Mouse (Mus musculus) left cerebral cortex, postnatal 25 days (tissue): Measurements from ENCODE around the gene Gspt1. TPM values are rescaled to one million over a fixed set of nuclear protein-coding genes. Genes with fewer than 3 reads are reported as not detected.

Experiments
- DNase-seq, 2 experiments: peaks; one replicate each; pipeline ENCODE4 v3.0.0; 2022; ENCODE audit warnings: low spot score in 2 of 2, mixed read lengths in 1 of 2
- intact Hi-C: fragments of 180-260 bp; cut with DNase I; formaldehyde crosslinking; loops from one replicate; pipeline ENCODE4 v1.15.1; 2025
- total RNA-seq, 2 experiments: library from RNA; stranded (reverse); gene quantifications; 2 replicates each; pipeline ENCODE4 v1.2.3; 2021

The Gspt1 gene
- total RNA-seq, 2 experiments from 2014 or later = 84.4 to 88.1 TPM

GRCm38 (mm10) chr16:11217801-11218200 lies 36.3 kb downstream of the Gspt1 start:
- intact Hi-C loops = no loop called here
- no peak for DNase-seq

- intact Hi-C loops = loop anchor here (2.0 kb wide), 3 partner anchors 27 to 51 kb away; partner anchors contain the start of genes Gspt1 and Zc3h7a
These were observed 50.3 kb downstream of the Gspt1 start for GRCm38 (mm10) chr16:11203600-11204390.

GRCm38 (mm10) chr16:11202571-11203554 lies 51.3 kb downstream of the Gspt1 start, which contains the start of gene Rsl1d1:
Gene Rsl1d1, minus strand, starts transcription at chr16:11203331.
- DNase-seq = peak; percentile 91 to 94
- intact Hi-C loops = loop anchor here (2.0 kb wide), 3 partner anchors 26 to 52 kb away; partner anchors contain the start of genes Gspt1 and Zc3h7a

More at GRCm38 (mm10) chr16:11203600-11204390, 50.3 kb downstream of the Gspt1 start:
- DNase-seq = no peak

GRCm38 (mm10) chr16:11201740-11202394 lies 52.3 kb downstream of the Gspt1 start:
- intact Hi-C loops = loop anchor here (2.0 kb wide), 3 partner anchors 25 to 53 kb away; partner anchors contain the start of genes Gspt1 and Zc3h7a
- no peak for DNase-seq

- no peak for DNase-seq
- intact Hi-C loops = no loop called here
These were observed 53.9 kb downstream of the Gspt1 start for GRCm38 (mm10) chr16:11200247-11200646.

GRCm38 (mm10) chr16:11198467-11198866 lies 55.7 kb downstream of the Gspt1 start:
- intact Hi-C loops = no loop called here
- peak in 1 of 2 experiments; percentile 17 for DNase-seq

GRCm38 (mm10) chr16:11197052-11197451 lies 57.1 kb downstream of the Gspt1 start:
- intact Hi-C loops = no loop called here
- no peak for DNase-seq

- intact Hi-C loops = no loop called here
- DNase-seq = no peak
These were observed 60.9 kb downstream of the Gspt1 start for GRCm38 (mm10) chr16:11193231-11193630.

- DNase-seq = peak; percentile 28 to 70
- intact Hi-C loops = no loop called here
These were observed 64.0 kb downstream of the Gspt1 start for GRCm38 (mm10) chr16:11190150-11190549.

GRCm38 (mm10) chr16:11177404-11177803 lies 76.7 kb downstream of the Gspt1 start:
- no peak for DNase-seq
- intact Hi-C loops = loop anchor here (2.0 to 5.0 kb wide), 3 partner anchors 25 to 305 kb away; partner anchors contain the start of gene Rsl1d1

- DNase-seq = no peak
These were observed 77.3 kb downstream of the Gspt1 start for GRCm38 (mm10) chr16:11176884-11177244.

GRCm38 (mm10) chr16:11176208-11176883 lies 77.8 kb downstream of the Gspt1 start, which contains the start of gene Zc3h7a:
Gene Zc3h7a, minus strand, starts transcription at chr16:11176393.
- DNase-seq = peak; percentile 90 to 94
- intact Hi-C loops = loop anchor here (1.0 to 5.0 kb wide), 4 partner anchors 26 to 304 kb away; partner anchors contain the start of genes Gspt1 and Rsl1d1

More at GRCm38 (mm10) chr16:11176884-11177244, 77.3 kb downstream of the Gspt1 start:
- intact Hi-C loops = loop anchor here (1.0 to 5.0 kb wide), 4 partner anchors 26 to 305 kb away; partner anchors contain the start of genes Gspt1 and Rsl1d1

- intact Hi-C loops = loop anchor here (1.0 to 5.0 kb wide), 5 partner anchors 27 to 303 kb away; partner anchors contain the start of genes Gspt1, Rsl1d1 and Txndc11
- DNase-seq = peak in 1 of 2 experiments; percentile 46
These were observed 78.5 kb downstream of the Gspt1 start for GRCm38 (mm10) chr16:11175489-11176207.

GRCm38 (mm10) chr16:11175100-11175488 lies 79.0 kb downstream of the Gspt1 start:
- intact Hi-C loops = loop anchor here (2.0 to 5.0 kb wide), 3 partner anchors 40 to 303 kb away; partner anchors contain the start of gene Txndc11
- DNase-seq = no peak

- peak; percentile 37 to 59 for DNase-seq
- intact Hi-C loops = loop anchor here (2.0 to 5.0 kb wide), 3 partner anchors 40 to 302 kb away; partner anchors contain the start of gene Txndc11
These were observed 79.4 kb downstream of the Gspt1 start for GRCm38 (mm10) chr16:11174671-11175081.

- DNase-seq = no peak
- intact Hi-C loops = no loop called here
These were observed 82.4 kb downstream of the Gspt1 start for GRCm38 (mm10) chr16:11171679-11172078.
